Mouse (Mus musculus) olfactory bulb, adult 2 months (tissue): ENCODE measurements around the gene AI661453. TPM values are rescaled to one million over a fixed set of nuclear protein-coding genes. Genes with fewer than 3 reads are reported as not detected.

Experiments
- H3K27ac ChIP-seq: fragments of 200-500 bp; 2 replicates; pipeline ENCODE4 v1.5.1; 2012; ENCODE audit warnings: low read depth, low read length; ENCODE audit not compliant: insufficient read depth
- H3K4me1 ChIP-seq: fragments of 200-500 bp; 2 replicates; pipeline ENCODE4 v1.6.1; 2012; ENCODE audit warnings: low read length; ENCODE audit not compliant: control insufficient read depth, insufficient read depth
- H3K4me3 ChIP-seq: fragments of 200-500 bp; 2 replicates; pipeline ENCODE4 v1.5.1; 2012; ENCODE audit warnings: mild to moderate bottlenecking, low read depth, low read length, moderate library complexity; ENCODE audit not compliant: insufficient read depth
- CTCF ChIP-seq: fragments of 200-500 bp; IDR thresholded peaks from 2 replicates; pipeline ENCODE4 v1.5.1; 2012; ENCODE audit warnings: low read depth, mild to moderate bottlenecking, low read length, moderate library complexity; ENCODE audit not compliant: insufficient read depth
- POLR2A ChIP-seq: fragments of 200-500 bp; IDR thresholded peaks from 2 replicates; pipeline ENCODE4 v1.6.1; 2012; ENCODE audit warnings: mild to moderate bottlenecking, low read depth, low read length, moderate library complexity; ENCODE audit not compliant: insufficient read depth
- WGBS: fragments of 180-500 bp; shearing (Covaris S2); methylation state at CpG from one replicate; pipeline ENCODE4 v1.1.7; 2018; 5-methylcytosine and 5-hydroxymethylcytosine counted together
- polyA plus RNA-seq: library from polyadenylated mRNA; stranded (reverse); fragments of >200 nt; gene quantifications from 2 replicates; pipeline ENCODE4 v1.2.4, GENCODE M21; 2012; ENCODE audit warnings: low replicate concordance; ENCODE audit not compliant: missing spikeins, insufficient read depth, insufficient read length

AI661453 gene
- polyA plus RNA-seq, 1 experiment: not detected

- Histone ChIP-seq H3K27ac (no peak overlapping the region), H3K4me1 (no peaks in the 10 kb centered on the region), H3K4me3 (no peak overlapping the region)
- no peak for TF ChIP-seq POLR2A
- no peak for TF ChIP-seq CTCF
- 76% methylated on average over 9 of the region's 9 CpGs for WGBS
Observed at GRCm38 (mm10) chr17:47462728-47463388, 26.4 kb downstream of the AI661453 start.

DNA sequence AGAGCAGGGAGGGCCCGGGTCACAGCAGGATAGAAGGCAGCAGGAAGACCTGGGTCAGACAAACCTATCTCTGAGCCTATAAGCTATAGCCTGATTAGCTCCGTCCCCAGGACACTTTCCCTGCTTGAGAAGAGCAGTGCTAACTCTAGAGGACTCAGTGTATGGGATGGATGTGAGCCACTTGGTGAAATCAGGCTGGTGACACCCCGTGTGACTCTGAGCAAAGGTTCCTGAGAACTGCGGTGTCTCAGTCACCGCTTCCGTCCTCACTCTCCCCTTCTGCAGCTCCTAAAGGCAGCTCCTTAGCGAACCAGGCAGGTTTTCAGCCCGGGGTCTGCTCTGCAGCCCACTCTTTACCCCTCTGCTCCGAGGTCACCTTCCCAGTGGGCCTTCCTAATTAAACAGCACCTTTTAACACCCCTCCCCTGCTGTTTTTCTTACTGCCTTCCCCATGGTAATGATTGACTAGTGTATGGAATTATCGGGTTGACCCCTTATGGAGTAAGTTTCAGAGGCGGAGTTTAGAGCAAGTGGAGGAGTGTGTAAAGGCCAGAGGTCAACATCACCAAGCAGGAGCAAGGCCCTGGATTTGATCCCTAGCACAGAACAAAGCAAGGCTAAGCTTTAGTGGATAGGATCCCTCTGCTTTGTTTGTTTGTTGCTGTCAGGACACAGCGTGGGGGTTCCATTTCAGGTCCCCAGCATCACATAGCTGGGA, 28.0 kb downstream of the AI661453 start:
- no peak overlapping the region for H3K4me3 ChIP-seq
- 71% methylated on average over 12 of the region's 12 CpGs for WGBS
- peaks cover 3% of the 10 kb centered on the region; the same call in 1 of the 2 replicates for H3K4me1 ChIP-seq
- no peak overlapping the region for H3K27ac ChIP-seq
- TF ChIP-seq CTCF (no peak), POLR2A (no peak)

DNA sequence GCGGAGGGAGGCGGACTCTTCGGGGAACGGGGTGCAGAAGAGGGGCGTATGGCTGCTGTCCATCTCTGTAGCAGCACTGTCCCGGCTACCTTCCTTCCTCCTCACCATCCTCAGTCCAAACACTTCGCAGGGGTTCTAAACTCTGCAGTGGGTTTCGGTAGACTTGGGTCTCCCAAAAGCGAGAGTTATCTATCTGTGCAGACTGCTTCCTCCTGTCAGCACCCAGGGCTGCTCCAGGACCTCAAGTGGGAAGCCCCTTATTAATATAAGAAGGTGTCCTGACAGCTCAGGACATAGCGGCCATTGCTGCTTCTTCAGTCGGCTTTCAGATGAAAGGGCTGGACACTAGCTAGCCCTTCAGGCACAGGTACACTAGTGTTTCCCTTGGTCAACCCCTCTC, 28.6 kb downstream of the AI661453 start:
- Histone ChIP-seq H3K4me3 (no peak overlapping the region), H3K27ac (no peak overlapping the region), H3K4me1 (peaks cover 3% of the 10 kb centered on the region; the same call in 1 of the 2 replicates)
- 89% methylated on average over 11 of the region's 11 CpGs for WGBS
- TF ChIP-seq POLR2A (no peak), CTCF (no peak)

GRCm38 (mm10) chr17:47466284-47466683, 29.9 kb downstream of the AI661453 start:
- TF ChIP-seq CTCF (no peak), POLR2A (no peak)
- Histone ChIP-seq H3K4me3 (no peak overlapping the region), H3K27ac (no peak overlapping the region), H3K4me1 (peaks cover 3% of the 10 kb centered on the region; the same call in 1 of the 2 replicates)
- 51% methylated on average over 9 of the region's 9 CpGs for WGBS

- no peak overlapping the region for H3K27ac ChIP-seq
- no peak for TF ChIP-seq POLR2A
- no peak for TF ChIP-seq CTCF
Observed at GRCm38 (mm10) chr17:47467659-47468058, 31.2 kb downstream of the AI661453 start.

DNA sequence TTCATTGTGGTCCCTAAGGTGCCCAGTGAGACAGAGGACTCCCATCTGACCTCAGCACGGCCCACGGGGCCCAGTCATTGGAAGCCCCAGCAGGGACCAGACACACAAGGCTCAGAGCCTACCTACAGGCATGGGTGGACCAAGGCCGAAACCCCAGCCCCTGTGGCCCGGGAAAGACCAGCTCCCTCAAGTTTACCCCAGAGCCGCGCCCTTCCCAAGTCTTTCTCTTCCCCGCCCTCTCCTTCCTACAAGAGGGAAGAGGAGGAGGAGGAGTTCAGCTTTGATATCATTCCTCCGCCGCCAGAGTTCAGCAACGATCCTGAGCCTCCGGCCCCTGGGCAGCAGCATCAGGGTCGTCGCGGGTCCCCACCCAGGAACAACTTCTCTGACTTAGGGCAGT, 31.6 kb downstream of the AI661453 start:
- Histone ChIP-seq H3K4me1 (peaks cover 8% of the 10 kb centered on the region), H3K27ac (no peak overlapping the region), H3K4me3 (no peak overlapping the region)
- no peak for TF ChIP-seq POLR2A
- TF ChIP-seq CTCF: no peak
- 36% methylated on average over 14 of the region's 14 CpGs for WGBS

More at GRCm38 (mm10) chr17:47467659-47468058, 31.2 kb downstream of the AI661453 start:
- Histone ChIP-seq H3K4me1 (peaks cover 7% of the 10 kb centered on the region), H3K4me3 (no peak overlapping the region)
- 73% methylated on average over 11 of the region's 11 CpGs for WGBS

GRCm38 (mm10) chr17:47468466-47468865, 32.1 kb downstream of the AI661453 start:
- WGBS: 15% methylated on average over 34 of the region's 34 CpGs
- TF ChIP-seq CTCF (no peak), POLR2A (no peak)
- no peak overlapping the region for H3K27ac ChIP-seq
- H3K4me3 ChIP-seq: no peak overlapping the region
- peaks cover 8% of the 10 kb centered on the region for H3K4me1 ChIP-seq

- Histone ChIP-seq H3K4me1 (peaks cover 8% of the 10 kb centered on the region), H3K27ac (no peak overlapping the region), H3K4me3 (no peak overlapping the region)
- WGBS: 93% methylated on average over 4 of the region's 4 CpGs
- TF ChIP-seq POLR2A (no peak), CTCF (no peak)
Observed at GRCm38 (mm10) chr17:47469642-47470041, 33.2 kb downstream of the AI661453 start.

DNA sequence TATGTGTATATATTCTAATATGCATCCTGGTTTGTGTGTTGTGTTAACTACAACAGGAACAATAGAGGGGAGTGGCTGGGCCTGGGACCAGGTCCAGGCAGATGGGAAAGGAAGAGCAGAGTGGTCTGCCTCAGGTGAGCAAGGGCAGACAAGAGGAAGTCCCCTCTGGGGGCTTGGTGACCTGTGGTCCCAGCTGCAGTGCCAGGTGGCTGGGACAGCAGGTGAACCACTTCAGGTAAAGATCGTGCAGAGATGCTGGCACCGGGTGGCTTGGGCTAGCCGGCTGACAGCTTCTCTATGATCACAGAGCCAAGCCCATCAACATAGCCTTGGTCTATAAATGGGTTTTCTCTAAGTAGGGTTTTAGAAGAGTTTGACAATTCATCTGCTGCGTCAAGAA, 33.7 kb downstream of the AI661453 start:
- 92% methylated on average over 4 of the region's 4 CpGs for WGBS
- Histone ChIP-seq H3K4me3 (no peak overlapping the region), H3K27ac (no peak overlapping the region), H3K4me1 (peaks cover 8% of the 10 kb centered on the region)
- TF ChIP-seq POLR2A: no peak
- no peak for TF ChIP-seq CTCF

DNA sequence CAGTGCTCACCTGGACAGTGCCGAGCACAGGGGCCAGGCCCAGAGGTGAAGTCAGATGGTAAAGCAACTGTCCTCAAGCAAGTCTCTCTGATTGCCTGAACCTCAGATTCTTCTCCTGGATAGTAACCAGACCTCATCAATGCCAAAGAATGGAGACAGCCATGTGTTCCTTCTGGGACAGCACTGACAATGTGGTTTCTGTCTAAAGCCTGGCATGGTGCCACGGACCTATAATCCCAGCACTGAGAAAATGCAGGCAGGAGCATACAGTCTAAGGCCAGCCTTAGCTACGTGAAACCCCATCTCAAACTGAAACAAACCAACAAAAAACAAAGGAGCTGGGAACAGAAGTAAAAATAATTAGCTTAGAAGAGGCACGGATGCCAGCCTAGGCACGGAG, 34.3 kb downstream of the AI661453 start:
- 63% methylated on average over 5 of the region's 5 CpGs for WGBS
- no peak overlapping the region for H3K27ac ChIP-seq

More for the DNA sequence above, 34.3 kb downstream of the AI661453 start:
- Histone ChIP-seq H3K4me3 (no peak overlapping the region), H3K4me1 (peaks cover 8% of the 10 kb centered on the region)
- TF ChIP-seq POLR2A (no peak), CTCF (no peak)
